Mouse (Mus musculus) kidney, adult 2 months (tissue): ENCODE results near the gene Banp.

Experiments
- CTCF ChIP-seq: fragments of 200-500 bp; conservative IDR thresholded peaks from 2 replicates; pipeline ENCODE4 v1.5.1; 2011; ENCODE audit warnings: low read depth, mild to moderate bottlenecking, control low read depth, low read length, moderate library complexity, mixed read lengths; ENCODE audit not compliant: insufficient read depth, insufficient read length
- POLR2A ChIP-seq: fragments of 200-500 bp; IDR thresholded peaks from one replicate; pipeline ENCODE4 v1.6.1; 2011; ENCODE audit warnings: low read depth, low read length, control low read depth

DNA sequence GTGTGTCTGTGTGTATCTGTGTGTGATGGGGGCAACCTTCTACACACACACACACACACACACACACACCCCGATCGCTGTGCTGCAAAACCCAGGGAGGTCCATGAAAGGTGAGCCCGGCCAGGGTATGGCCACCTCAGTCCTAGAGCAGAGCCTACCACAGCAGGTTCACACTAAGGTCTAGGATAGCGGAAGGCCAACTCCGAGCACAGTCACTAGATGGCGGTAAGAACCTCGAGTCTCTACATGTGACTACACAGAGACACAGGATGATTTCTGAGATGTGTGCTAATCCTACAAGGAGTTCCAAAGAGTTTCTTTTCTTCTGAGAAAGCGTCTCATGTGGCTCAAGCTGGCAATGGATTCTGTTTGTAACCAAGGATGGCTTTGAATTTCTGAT is 22.2 kb upstream of the Banp start:
- TF ChIP-seq CTCF (peak; percentile 72), POLR2A (no peak)
